Mouse (Mus musculus): ENCODE results near the gene Phc3.

GRCm38 (mm10) chr3:30959868-30960831, 9.1 kb downstream of the Phc3 start:
- TF ChIP-seq CTCF (IDR thresholded peaks at IDR 0.05; ENCODE audit: borderline replicate concordance, control insufficient read depth, extremely low read depth, insufficient read depth, low read length, poor library complexity) (no peak), POLR2A (IDR thresholded peaks at IDR 0.05; ENCODE audit: control insufficient read depth, extremely low read depth, insufficient read depth, low read length, poor library complexity) (no peak)

All from thymus, adult 2 months (tissue).